Mouse (Mus musculus): ENCODE measurements at regions not wholly inside any gene's neighbourhood (a gene's known extent, or its start where the extent isn't known, plus 50 kb on each side); places are given as distances from the start of the nearest gene placed in this dataset.

DNA sequence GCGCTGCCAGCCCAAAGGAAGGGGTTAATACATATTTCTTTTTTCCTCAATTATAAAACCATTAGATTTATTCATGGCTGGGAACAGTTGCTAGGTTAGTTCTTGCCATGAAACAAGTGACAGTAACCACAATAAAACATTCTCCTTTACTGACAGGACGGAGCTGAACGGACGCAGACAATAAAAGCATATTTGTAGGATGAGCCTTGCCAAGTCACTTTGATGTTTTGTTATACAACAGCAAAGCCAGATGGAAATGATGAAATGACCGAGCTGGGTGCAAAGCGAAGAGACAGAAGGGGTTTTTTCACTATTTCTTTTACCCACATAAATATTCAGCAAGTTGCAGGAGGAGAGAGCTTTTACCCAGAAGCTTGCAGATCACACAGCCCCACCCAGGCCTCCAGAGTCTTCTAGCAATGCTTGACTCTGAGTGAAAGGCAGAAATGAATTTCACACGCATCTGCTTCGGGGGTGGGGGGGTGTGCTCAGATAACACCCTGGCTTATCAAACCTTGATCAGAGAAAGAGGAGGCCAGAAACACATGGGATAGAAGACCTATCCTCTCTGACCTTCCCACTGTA is 395.3 kb downstream of the Mtx2 start:
- DNase-seq (ENCODE audit: low read depth, low spot score) = no peak

DNA sequence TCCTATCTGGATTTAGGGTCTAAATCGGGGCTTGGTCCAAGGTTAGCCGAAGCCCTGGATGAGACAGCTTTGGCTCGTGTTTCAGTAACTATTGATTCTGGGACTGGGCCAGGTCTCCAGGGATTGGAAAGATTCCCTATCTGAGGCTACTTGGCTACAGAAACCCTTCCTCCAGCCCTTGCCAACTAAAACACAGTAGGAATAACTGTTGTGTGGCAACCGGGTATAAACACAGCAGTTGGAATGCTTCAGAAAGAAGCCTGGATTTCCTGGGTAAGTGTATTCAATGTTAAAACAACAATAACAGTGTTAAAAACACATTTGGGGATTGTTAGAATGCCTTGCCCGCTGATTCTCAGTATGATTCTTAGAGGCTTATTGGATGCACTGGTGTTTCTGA is 398.8 kb downstream of the Mtx2 start:
- no peak for DNase-seq (ENCODE audit: low read depth, low spot score)

DNA sequence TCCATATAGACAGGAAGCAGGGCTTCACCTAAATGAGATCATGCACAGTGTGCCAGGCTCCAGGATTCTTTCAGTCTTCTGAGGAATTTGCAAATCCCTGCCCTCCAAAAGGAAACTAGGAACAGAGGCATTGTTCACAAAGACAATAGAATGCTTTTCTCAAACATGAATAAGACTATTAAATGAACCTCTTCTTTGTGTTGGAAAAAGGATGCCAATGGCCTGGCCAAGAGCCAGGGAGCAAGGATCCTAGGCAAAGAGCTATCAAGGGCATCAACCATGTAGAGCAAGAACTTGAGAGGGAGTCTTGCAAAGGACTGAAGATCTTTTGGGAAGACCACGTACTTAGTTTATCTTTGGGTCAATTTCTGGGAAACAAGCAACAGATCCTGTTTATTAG is 415.4 kb downstream of the Mtx2 start:
- no peak for DNase-seq (ENCODE audit: low read depth, low spot score)

DNA sequence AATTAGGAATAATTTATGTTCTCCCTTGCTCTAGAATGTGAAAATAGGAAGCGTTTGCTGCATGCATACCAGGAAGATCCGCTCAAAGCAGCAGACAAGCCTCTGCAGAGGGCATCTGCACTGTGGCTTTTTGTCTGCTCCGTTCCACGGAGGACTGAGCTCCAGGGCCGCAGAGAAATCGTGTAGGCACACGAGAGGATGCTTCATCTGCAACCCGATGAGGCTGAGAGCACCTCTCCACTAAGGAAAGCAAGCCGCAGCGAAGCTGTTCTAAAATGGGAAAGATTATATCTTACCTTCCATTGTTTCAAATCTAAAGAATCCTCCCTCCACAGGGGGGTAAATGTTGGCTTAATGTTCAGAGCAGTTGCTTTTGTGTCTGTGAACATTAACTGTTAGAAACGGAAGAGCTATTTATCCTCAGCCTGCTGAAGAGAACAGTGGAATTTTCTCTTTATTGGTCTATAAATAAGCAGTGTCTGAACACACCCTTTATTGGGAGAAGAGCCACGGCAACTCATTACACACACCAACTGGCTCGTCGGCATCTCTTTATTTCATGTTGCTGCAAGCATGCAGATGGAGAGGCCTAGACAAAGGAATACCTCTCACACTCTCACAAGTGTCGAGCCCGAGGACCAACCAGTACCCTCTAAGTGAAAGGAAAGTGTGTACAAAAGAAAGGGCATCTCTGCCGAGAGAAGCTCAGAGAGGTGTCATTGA is 414.6 kb upstream of the Hnrnpa3 start:
- no peak for DNase-seq (ENCODE audit: low read depth, low spot score)

DNA sequence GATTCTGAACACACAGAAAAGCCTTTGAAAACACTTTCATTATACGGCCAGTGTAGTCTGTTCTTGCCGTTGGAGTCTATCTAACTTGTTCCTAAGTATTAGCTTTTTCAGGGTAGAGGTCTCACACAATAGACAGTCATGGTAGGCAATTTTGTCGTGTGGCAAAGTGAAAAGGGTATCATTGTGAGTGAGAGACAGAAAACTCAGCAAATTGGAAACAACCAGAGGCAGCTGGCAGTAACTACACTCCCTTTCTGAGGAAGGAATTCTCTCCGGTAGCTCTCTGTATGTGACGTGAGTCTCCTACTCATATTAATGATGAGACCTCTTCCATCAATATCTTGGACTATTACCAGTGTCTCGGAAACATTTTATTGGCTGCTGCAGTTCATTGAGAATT is 413.8 kb upstream of the Hnrnpa3 start:
- DNase-seq (ENCODE audit: low read depth, low spot score) = no peak

DNA sequence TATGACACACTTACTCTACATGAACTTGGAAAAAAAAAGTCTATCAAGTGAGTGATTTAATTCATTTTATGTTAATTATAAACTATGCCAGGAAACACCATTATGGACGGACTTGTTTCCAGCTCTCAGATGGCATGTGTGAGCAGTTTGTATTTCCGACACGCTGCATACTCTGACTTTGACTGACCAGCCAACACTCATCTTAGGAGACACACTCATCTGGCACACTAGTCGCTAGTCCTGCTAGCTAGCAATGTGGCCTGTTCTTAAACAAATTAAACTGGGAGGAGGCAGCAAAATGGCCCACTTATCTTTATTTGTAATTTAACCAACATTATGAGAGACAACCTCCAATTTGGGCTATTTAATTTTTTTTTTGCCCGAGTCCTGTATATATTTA is 413.4 kb upstream of the Hnrnpa3 start:
- DNase-seq (ENCODE audit: low read depth, low spot score) = no peak

DNA sequence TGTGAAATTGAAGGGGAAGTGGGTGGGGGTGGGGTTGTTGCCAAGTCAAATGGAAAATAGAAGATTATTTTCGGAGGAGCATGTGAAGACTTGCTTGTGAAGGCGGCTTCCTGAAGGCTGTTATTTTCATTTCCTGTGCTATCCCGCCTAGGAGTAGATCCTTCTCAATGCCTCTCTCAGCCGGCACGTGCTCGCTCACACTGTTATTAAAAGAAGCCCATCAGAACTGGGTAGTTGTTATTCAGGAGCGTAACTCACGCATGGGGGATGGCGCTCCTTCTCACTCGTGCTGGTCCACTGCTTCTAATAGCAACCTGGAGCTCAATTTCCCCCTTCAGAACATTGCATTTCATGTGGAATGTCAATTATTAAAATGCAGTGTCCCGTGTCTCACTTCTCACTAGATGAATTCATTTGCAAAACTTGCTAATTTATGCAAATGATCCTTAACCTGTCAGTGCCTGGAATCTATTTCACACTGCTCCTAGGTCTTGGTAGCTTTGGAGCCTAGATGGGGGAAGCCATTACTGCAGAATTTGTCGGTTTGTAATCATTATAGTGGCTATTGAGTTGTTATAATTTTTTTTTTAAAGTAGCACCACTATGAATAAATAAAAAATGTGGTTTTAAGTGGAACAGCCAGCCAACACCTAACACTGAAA is 412.8 kb upstream of the Hnrnpa3 start:
- no peak for DNase-seq (ENCODE audit: low read depth, low spot score)

DNA sequence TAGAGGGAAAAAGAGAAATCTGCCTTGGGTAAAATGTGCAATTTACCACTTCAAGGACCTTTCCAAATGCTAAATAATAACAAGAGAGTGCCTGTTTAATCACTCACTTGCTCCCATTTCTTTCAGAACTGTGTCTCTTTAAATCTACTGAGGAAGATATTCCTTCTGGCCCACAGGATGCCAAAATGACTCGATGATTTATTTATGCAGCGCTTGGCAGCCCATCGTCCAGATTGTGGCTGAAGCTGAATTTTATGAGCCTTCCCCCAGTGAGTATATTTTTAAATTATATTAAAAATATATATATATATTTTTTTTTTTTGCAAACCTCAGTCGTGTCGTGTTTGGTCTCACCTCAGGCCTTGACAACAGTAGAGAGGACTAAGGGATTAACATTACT is 410.8 kb upstream of the Hnrnpa3 start:
- no peak for DNase-seq (ENCODE audit: low read depth, low spot score)

DNA sequence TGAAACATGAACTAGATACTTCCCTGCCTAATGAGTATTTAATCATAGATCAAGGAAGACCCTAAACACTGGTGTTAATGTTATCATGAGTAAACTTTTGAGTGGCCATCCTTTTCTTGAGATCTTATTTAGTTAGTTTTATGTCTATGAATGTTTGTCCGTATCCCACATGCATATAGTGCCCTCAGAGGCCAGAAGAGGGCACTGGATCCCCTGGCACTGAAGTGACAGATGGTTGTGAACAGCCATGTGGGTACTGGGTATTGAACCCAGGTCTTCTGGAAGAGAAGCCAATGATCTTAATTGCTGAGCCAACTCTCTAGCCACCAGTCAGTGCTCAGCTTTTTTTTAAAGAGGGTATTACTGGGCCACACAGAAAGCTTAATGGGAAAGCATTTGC is 408.6 kb upstream of the Hnrnpa3 start:
- DNase-seq (ENCODE audit: low read depth, low spot score) = no peak

DNA sequence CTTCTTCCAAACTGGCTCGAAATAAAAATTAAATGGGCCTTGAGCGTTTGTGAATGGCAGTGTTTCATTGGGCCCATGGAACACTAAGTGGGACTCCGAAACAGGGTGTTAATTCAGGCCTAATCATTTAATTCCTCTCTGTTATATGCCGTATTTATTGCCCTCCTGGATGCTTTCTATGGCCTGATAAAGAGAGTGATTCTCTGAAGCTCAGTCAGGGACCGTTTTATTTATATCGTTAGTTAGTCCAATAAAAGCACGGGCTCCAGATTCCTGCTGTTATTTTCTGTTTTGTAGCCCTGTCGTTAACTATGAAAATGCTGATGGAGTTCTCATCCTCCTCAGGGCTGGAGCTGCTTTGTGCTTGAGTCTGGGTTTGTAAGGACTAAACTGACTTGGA is 406.2 kb upstream of the Hnrnpa3 start:
- DNase-seq (ENCODE audit: low read depth, low spot score) = no peak

DNA sequence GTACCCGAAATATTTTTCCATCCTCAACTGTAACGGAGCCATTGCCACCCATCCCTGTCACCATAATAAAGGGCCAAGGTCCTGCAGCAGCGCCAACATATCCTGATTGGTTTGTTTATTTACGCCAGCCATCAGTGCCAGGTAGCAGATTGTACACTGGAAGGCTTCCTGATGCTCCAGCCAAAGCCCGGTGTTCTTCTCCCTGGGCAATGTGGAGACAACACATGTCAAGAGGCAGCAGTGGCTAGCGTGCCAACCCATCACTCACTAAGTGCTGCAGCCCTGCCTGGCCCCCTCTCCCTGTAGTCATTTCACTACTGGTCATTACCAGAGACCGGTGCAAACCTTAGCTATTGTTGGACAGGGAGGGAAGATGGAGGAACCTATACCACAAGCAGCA is 393.8 kb upstream of the Hnrnpa3 start:
- DNase-seq (ENCODE audit: low read depth, low spot score) = no peak

DNA sequence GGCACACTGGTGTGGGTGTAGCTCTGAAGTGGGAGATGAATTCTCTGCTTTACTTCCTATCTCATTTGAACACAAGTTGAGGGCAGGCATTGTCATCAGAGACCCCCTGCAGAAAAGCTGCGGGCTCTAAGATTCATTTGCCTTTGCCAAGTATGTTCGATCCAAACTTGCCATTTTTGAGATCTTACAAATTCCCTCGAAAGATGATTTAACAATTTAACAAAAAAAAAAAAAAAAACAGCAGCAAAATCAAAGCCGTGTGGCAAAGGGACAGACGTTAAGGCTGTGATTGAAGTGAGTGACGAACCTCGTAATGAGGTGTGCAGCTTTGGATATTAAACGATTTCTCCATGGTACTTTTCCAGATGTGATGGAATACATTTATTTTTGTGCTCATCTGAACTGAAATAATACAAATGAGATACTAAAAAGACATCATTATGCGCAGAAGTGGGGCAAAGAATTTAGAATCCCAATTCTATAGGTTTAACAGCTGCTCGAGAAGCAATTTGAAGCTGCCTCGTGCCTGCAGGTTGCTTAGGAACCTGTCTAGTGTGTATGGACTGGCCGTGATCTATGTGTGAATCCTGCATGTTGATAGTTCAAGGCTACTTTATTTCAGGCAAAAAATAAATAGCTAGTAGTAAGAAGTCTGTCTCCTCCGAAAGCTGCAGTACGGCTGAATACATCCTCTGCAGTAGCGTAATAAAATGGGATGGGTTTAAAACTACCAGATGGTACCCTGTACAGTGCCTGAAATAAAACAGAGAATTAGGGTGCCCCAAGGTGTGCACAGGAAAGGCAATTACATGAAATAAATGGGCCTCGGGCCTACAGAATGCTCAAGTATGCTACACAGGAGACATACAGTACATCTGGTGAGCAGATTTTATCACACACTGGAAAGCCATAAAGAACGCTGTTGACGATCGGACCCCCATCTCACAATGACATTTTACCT is 393.0 kb upstream of the Hnrnpa3 start:
- no peak for DNase-seq (ENCODE audit: low read depth, low spot score)

DNA sequence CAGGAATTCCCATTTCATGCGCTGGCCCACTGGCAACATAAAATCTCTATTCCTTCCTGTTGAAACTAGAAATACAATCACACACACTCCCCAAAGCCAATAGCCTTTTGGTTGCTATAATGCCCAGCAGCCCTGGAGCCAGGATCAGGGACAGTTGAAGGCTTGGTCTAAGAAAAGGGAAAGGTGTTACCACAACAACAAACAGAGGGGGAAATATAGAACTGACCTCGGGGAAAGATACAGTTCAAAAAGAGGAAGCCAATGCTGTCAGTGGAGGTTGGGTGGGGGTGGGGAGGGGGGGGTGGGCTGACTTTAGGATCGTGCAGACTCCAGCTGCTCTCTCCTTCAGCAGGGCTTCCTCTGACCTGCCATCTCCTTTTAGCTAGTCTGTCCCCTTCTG is 391.1 kb upstream of the Hnrnpa3 start:
- no peak for DNase-seq (ENCODE audit: low read depth, low spot score)

DNA sequence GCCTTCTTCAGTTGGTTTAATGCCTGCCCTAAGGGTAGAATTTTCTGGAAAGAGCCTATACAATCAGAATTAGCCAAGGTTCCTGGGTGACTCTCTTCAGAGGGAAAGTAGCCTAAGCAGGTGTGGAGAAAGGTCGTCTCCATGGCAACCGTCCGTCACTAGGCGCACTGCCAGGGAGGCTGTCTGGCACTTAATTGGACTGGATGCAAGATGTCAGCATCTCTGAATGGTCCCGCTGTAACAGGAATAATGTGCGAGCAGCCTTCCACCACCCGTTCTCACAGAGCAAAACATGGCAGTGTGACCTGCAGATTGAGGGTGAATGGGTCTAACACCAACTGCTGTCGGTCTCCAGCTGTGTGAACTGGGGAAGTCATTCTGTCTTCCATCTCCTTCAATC is 389.6 kb upstream of the Hnrnpa3 start:
- DNase-seq (ENCODE audit: low read depth, low spot score) = peak; percentile 20

DNA sequence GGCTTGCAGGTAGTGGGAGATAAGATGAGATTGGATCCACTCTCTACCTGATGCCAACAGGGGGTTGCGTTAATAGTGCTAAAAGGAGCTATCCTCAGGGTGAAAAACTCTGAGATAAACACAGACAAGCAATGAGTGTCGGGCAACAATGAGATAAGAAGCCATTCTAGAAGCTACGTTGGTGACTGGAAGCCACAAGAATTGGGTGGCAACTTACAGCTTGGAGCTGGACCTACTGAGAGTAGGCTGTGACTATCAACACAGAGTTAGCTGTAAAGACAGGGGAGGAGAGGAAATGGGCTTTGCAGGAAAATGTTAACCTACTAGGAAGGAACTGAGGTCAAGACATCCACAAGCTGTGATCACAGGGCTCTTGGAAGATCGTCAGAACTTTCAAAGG is 388.9 kb upstream of the Hnrnpa3 start:
- DNase-seq (ENCODE audit: low read depth, low spot score) = no peak

DNA sequence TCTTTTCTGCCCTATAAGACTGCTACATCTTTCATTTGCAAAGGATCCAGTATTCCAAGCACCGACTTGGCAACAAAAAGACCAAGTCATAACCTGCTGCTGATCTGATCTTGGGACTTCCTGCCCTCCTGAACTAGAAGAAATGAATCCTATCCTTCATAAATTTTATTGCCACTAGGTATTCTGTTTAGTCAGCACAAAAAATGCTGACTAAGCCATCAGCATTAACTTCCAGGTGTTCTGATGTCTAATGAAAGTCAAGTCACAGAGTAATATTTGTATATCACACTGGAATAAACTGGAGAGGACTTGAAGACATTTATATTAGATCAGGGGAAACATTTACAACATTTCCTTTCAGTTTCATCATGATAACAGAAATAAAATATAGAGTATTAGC is 371.2 kb upstream of the Hnrnpa3 start:
- DNase-seq (ENCODE audit: low read depth, low spot score) = no peak

DNA sequence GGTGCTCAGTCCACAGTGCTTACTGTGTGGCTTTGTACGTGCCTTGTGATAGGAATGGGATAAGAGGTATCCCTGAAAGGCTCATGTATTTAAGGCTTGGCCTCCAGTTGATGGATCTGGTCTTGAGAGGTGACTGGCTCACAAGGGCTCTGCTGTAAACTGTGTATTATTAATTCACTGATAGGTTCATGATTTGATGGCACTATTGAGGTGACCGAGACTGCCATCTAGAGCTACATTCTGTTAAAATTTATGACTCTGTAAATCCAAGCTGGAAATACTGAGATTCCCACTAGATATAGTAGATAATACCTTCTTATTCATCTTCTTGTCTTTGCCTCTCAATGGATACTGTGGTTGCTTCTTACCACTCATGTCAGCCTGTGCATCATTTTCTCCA is 367.4 kb upstream of the Hnrnpa3 start:
- DNase-seq (ENCODE audit: low read depth, low spot score) = no peak

DNA sequence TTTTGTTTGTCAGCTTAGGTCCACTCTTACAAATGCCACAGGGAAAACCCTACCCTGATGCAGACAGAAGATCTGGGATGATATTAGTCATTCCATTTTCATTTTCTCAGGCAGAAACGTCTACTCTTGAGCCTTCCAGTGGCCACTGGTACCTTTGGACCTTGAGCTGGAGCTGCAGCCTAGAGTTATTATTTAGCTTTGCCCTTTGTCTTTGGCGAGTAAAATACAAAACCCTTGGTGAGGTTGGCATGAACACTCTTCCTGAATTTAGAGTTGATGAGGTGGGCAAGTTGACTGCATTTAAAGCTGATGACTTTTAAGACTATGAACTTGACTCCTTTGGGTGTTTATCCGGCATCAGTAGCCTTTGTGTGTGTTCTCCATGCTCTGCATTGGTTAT is 352.2 kb upstream of the Hnrnpa3 start:
- DNase-seq (ENCODE audit: low read depth, low spot score) = no peak

DNA sequence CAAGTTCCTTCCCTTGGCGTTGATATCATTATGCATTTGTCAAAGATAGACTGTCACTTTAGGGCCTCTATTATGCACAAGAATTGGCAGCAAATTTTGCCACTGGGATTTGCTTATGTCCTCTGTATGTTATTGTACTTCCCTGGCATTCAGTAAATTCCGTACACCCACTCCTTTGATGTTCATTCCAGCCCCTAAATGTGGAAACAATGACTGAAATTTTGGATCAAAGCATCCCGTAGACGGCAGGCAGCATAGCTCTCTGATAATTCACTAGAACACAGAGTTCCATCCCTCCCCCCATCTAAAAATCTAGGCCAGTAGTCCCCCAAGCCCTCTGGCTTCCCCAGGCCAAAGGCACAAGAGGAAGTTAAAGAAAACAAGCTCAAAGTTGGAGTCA is 347.9 kb upstream of the Hnrnpa3 start:
- DNase-seq (ENCODE audit: low read depth, low spot score) = no peak

DNA sequence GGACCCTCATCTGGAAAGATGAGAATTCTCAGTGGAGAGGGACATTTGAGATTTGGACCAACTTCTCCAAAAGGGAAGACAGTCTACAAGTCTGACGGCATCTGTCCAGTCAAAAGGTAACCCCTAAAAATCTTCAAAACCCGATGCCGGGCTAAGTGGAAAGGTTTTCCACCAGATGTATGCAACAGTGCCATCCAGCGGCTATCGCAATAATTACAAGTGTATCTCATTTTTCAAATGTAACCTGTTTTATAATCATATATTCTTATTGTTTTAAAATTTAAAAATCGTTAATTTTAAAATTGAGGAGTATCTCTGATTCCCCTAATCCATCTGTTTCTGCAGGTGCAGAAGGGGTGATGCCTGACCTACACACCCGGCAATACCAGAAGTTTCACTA is 346.8 kb upstream of the Hnrnpa3 start:
- DNase-seq (ENCODE audit: low read depth, low spot score) = no peak

DNA sequence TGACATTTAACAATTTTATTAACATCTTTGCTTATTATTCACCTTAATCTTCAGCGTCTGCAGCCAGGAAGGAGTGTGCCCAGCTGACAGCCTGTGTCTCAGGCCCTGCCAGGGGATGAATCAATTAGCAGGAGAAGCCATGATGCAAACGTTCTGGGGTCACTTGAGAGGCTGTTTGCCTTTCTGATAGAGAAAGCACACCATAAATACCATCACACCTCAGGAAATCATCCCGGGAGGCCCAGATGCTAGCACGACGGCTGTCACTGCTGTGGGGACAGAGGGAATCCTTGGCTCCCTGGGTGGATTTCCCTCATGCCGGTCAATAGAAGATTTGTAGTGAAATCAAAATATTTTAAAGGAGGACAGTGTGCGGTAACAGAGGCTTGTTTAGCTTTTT is 343.7 kb upstream of the Hnrnpa3 start:
- no peak for DNase-seq (ENCODE audit: low read depth, low spot score)

DNA sequence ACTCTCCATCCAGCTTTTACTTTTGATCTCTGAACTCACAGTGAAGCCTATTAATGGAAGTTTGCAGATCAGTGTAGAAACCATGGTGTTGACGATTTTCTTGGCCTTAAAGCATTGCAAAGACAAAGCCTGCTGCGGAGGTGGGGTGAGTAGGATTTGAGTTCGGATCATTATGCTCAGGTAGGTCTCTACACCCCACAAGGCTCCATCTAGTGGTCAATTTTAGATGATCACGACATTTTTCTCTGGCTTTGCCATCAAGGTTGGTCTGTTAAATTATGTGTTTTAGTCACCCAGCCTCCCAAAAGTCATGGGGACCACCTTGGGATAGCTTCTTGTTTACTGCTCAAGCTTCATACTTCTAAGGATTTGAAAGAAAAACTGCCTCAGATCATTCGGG is 340.9 kb upstream of the Hnrnpa3 start:
- DNase-seq (ENCODE audit: low read depth, low spot score) = peak; percentile 9
